Comparison of ENCODE assay signal across 7 mouse cellular contexts in the genomic region with DNA sequence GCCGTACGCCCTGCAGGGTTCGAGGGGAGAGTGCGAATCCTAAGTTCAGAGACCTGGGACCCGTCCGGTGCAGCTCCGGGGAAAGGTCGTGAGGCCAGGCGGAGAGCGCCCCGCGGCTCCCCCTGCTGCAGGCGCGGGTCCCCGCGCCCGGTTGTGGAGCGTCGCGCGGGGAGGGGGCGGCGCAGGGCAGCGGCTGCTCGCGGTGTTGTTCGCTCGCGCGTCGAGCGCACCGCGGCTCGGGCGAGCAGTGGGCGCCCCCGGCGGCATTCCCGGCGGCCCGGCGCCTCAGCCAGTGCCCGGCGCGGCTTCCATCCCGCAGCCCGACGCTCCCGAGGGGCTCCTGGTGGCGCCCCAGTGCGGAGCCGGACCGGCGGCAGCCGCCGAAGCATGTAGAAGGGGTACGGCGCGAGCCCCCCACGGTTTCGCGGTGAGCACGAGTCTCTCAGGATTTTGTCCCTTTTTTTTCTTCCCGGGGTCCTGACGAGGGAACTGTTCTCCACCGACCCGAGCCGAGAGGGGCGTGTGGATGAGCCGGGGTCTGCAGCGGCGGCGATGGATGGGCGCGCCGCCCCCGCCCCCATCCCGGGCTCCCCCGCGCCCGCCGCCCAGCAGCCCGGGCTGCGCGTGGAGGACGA. TPM values are rescaled to one million over a fixed set of nuclear protein-coding genes. Genes with fewer than 3 reads are reported as not detected.
DNase-seq lines count a peak whose midpoint lies in the region; ATAC-seq and TF ChIP-seq lines count a peak whose summit lies in the region.

No protein-coding gene starts in this region.

- peak; percentile 72 for DNase-seq in lung, postnatal 0 days (ENCODE audit: low spot score)
- no peak for DNase-seq in lung, postnatal 25 days (ENCODE audit: low spot score)
- DNase-seq in brain, embryonic 18.5 days (ENCODE audit: low read depth, low spot score), result peak; percentile 1
- DNase-seq in right cerebral cortex, postnatal 4 days, result no peak
- no peak for DNase-seq in layer of hippocampus, adult 11-12 months (ENCODE audit: low spot score)

- peak overlapping the region; percentile 95 for H3K4me2 ChIP-seq in lung, postnatal 0 days (replicated peaks; ENCODE audit: low read depth, low read length)
- H3K4me2 ChIP-seq in heart, embryonic 13.5 days, result peak overlapping the region; percentile 92
- peak overlapping the region; percentile 99 for H3K4me2 ChIP-seq in liver, embryonic 15.5 days

- 0 out of 2 replicates have a peak overlapping the region, but pooled peaks have one; percentile 89 for H3K9ac ChIP-seq in lung, postnatal 0 days (replicated peaks; ENCODE audit: low read depth)
- peak overlapping the region; percentile 90 for H3K9ac ChIP-seq in heart, embryonic 13.5 days
- H3K9ac ChIP-seq in liver, embryonic 15.5 days, result peak overlapping the region; percentile 54

- 2% methylated on average over 56 of the region's 87 CpGs for WGBS in lung, postnatal 0 days
- under 1% methylated on average over 66 of the region's 87 CpGs for WGBS in heart, embryonic 13.5 days
- under 1% methylated on average over 87 of the region's 87 CpGs for WGBS in liver, embryonic 15.5 days (ENCODE audit: insufficient replicate concordance)

- H3K27me3 ChIP-seq in lung, postnatal 0 days (replicated peaks; ENCODE audit: insufficient read depth, low read length), result no peaks in the 10 kb centered on the region
- H3K27me3 ChIP-seq in heart, embryonic 13.5 days (replicated peaks), result no peaks in the 10 kb centered on the region
- H3K27me3 ChIP-seq in liver, embryonic 15.5 days, result peaks cover 29% of the 10 kb centered on the region

- TF ChIP-seq EP300 in lung, postnatal 0 days (IDR thresholded peaks at IDR 0.05), result no peak

- peak overlapping the region; percentile 89 for H3K4me3 ChIP-seq in lung, postnatal 0 days (ENCODE audit: low read depth, low read length)
- peak overlapping the region; percentile 96 for H3K4me3 ChIP-seq in heart, embryonic 13.5 days
- peak overlapping the region; percentile 80 for H3K4me3 ChIP-seq in liver, embryonic 15.5 days (replicated peaks)

- H3K36me3 ChIP-seq in lung, postnatal 0 days (ENCODE audit: insufficient read depth, low read length), result no peaks in the 10 kb centered on the region
- peaks cover 7% of the 10 kb centered on the region for H3K36me3 ChIP-seq in heart, embryonic 13.5 days
- H3K36me3 ChIP-seq in liver, embryonic 15.5 days (replicated peaks), result no peaks in the 10 kb centered on the region; the same call in 1 of the 2 replicates

- ATAC-seq in lung, postnatal 0 days, result peak; percentile 77
- ATAC-seq in heart, embryonic 13.5 days (ENCODE audit: extremely low read depth, insufficient number of reproducible peaks, low FRiP score, low TSS enrichment), result peak; percentile 84
- peak; percentile 51 for ATAC-seq in liver, embryonic 15.5 days (ENCODE audit: insufficient read depth)

- no peaks in the 10 kb centered on the region for H3K4me1 ChIP-seq in lung, postnatal 0 days (ENCODE audit: insufficient read depth, low read depth, low read length)
- peaks cover 38% of the 10 kb centered on the region for H3K4me1 ChIP-seq in heart, embryonic 13.5 days
- H3K4me1 ChIP-seq in liver, embryonic 15.5 days (replicated peaks), result peaks cover 34% of the 10 kb centered on the region

- H3K27ac ChIP-seq in lung, postnatal 0 days (ENCODE audit: low read length), result peak overlapping the region; percentile 57; the same call in 1 of the 2 replicates
- H3K27ac ChIP-seq in heart, embryonic 13.5 days (replicated peaks), result peak overlapping the region; percentile 92
- 0 out of 2 replicates have a peak overlapping the region, but pooled peaks have one; percentile 42 for H3K27ac ChIP-seq in liver, embryonic 15.5 days (replicated peaks)

- no peak; the same call in 1 of the 2 replicates for TF ChIP-seq CTCF in lung, postnatal 0 days (IDR thresholded peaks at IDR 0.05)

- no peaks in the 10 kb centered on the region for H3K9me3 ChIP-seq in lung, postnatal 0 days (ENCODE audit: low read length)
- no peaks in the 10 kb centered on the region for H3K9me3 ChIP-seq in heart, embryonic 13.5 days
- no peaks in the 10 kb centered on the region for H3K9me3 ChIP-seq in liver, embryonic 15.5 days (replicated peaks)

RNA-seq across cellular contexts. Expression of gene Wasf1, which starts 0.5 kb away (rescaled TPM):
- polyA plus RNA-seq in lung, postnatal 0 days (2015; fragmentation: Nextera tagmentation; extraction: Ambion mirVana), result 2.1 and 2.2 TPM in 2 replicates
- 12.7 and 13.2 TPM in 2 replicates for polyA plus RNA-seq in heart, embryonic 13.5 days (2015; fragmentation: Nextera tagmentation; extraction: Ambion mirVana)
- 0.68 and 0.71 TPM in 2 replicates for polyA plus RNA-seq in liver, embryonic 15.5 days (2015; fragmentation: Nextera tagmentation; extraction: Ambion mirVana)

RNA-seq across cellular contexts. Expression of gene Cdc40, which starts 0.7 kb away (rescaled TPM):
- 16.4 and 17.4 TPM in 2 replicates for polyA plus RNA-seq in lung, postnatal 0 days (2015; fragmentation: Nextera tagmentation; extraction: Ambion mirVana)
- polyA plus RNA-seq in heart, embryonic 13.5 days (2015; fragmentation: Nextera tagmentation; extraction: Ambion mirVana), result 19.9 and 21.2 TPM in 2 replicates
- polyA plus RNA-seq in liver, embryonic 15.5 days (2015; fragmentation: Nextera tagmentation; extraction: Ambion mirVana), result 12.6 and 13.4 TPM in 2 replicates

Comparison
In these comparisons a context has a peak if more than half of its experiments do, and no peak if none do; other contexts are left out.
1. DNase-seq: peak in lung, postnatal 0 days (single experiment) and brain, embryonic 18.5 days (single experiment); none in lung, postnatal 25 days (single experiment), right cerebral cortex, postnatal 4 days (single experiment) and layer of hippocampus, adult 11-12 months (single experiment).
2. H3K27ac ChIP-seq: peak in every context shown above with its lines; median percentile 92 in heart, embryonic 13.5 days; 57 in lung, postnatal 0 days; 42 in liver, embryonic 15.5 days.
3. Peak in every context shown above with its lines, with median percentiles within 50 percentile points of each other: ATAC-seq, H3K4me2 ChIP-seq, H3K4me3 ChIP-seq and H3K9ac ChIP-seq.